Mouse (Mus musculus) spleen, postnatal 4 days (tissue): ENCODE measurements at regions not wholly inside any gene's neighbourhood (a gene's known extent, or its start where the extent isn't known, plus 50 kb on each side); places are given as distances from the start of the nearest gene placed in this dataset.

ENCODE experiments used
- DNase-seq, 2 experiments: peaks; one replicate each; pipeline ENCODE4 v3.0.0; 2022; ENCODE audit warnings: low spot score in 2 of 2

- DNase-seq = peak in 1 of 2 experiments; percentile 65
Measured at GRCm38 (mm10) chrX:5203101-5203500, 251.2 kb downstream of the Btbd35f27 start.
